Mouse (Mus musculus) G1E (cell line): ENCODE measurements around the gene Efna2.

Experiments used
- CTCF ChIP-seq: IDR thresholded peaks from 2 replicates; pipeline ENCODE4 v1.5.1; 2012; ENCODE audit warnings: low read depth, low read length, inconsistent platforms, mixed read lengths
- GATA1 ChIP-seq: IDR thresholded peaks from 2 replicates; pipeline ENCODE4 v1.6.1; 2012; ENCODE audit warnings: borderline replicate concordance, low read length, inconsistent platforms, mixed read lengths
- GATA2 ChIP-seq: IDR thresholded peaks from 2 replicates; pipeline ENCODE4 v1.6.1; 2012; ENCODE audit warnings: low read depth, low read length, inconsistent platforms, borderline replicate concordance
- POLR2AphosphoS5 ChIP-seq: IDR thresholded peaks from 2 replicates; pipeline ENCODE4 v1.6.1; 2012; ENCODE audit warnings: low read depth, low read length, inconsistent platforms; ENCODE audit not compliant: insufficient replicate concordance
- TAL1 ChIP-seq: conservative IDR thresholded peaks from 2 replicates; pipeline ENCODE4 v1.6.1; 2012; ENCODE audit warnings: low read depth, low read length, inconsistent platforms, mixed read lengths

- TF ChIP-seq CTCF (no peak), GATA1 (no peak), TAL1 (no peak), GATA2 (no peak), POLR2AphosphoS5 (no peak)
These were observed 14.9 kb upstream of the Efna2 start for GRCm38 (mm10) chr10:80164161-80164997.
